Mouse (Mus musculus): ENCODE data around the gene Hist1h2ak. TPM values are rescaled to one million over a fixed set of nuclear protein-coding genes. Genes with fewer than 3 reads are reported as not detected.

The Hist1h2ak gene
- polyA plus RNA-seq, 1 experiment from 2014 or later: 11.4 TPM

Small RNA genes lying within 50 kb of the gene (microRNA-seq; reads per million reads assigned to microRNA genes)
- not detected for gene Gm44346
- not detected for gene Gm44357
- not detected for gene Gm44367
- gene Gm44454: not detected

Other genes with a start within 250 kb of the Hist1h2ak start
- gene Zkscan8, start 222.7 kb downstream of the Hist1h2ak start, polyA plus RNA-seq (2016; fragmentation: Nextera tagmentation; extraction: Ambion mirVana): 6.6 and 6.8 TPM in 2 replicates
- gene Olfr1366, start 211.0 kb downstream of the Hist1h2ak start, polyA plus RNA-seq (2016; fragmentation: Nextera tagmentation; extraction: Ambion mirVana): 0.06 and 0.10 TPM in 2 replicates
- 0.04 and 0.05 TPM in 2 replicates for gene Olfr1535, start 193.9 kb downstream of the Hist1h2ak start, polyA plus RNA-seq (2016; fragmentation: Nextera tagmentation; extraction: Ambion mirVana)
- gene Olfr1364, start 172.1 kb downstream of the Hist1h2ak start, polyA plus RNA-seq (2016; fragmentation: Nextera tagmentation; extraction: Ambion mirVana): not detected in 2 replicates
- gene Olfr1362, start 139.8 kb downstream of the Hist1h2ak start, polyA plus RNA-seq (2016; fragmentation: Nextera tagmentation; extraction: Ambion mirVana): not detected in 2 replicates
- not detected in 2 replicates for gene Olfr11, start 111.3 kb downstream of the Hist1h2ak start, polyA plus RNA-seq (2016; fragmentation: Nextera tagmentation; extraction: Ambion mirVana)
- gene Olfr1361, start 90.4 kb downstream of the Hist1h2ak start, polyA plus RNA-seq (2016; fragmentation: Nextera tagmentation; extraction: Ambion mirVana): not detected in 2 replicates
- gene Olfr1360, start 76.4 kb downstream of the Hist1h2ak start, polyA plus RNA-seq (2016; fragmentation: Nextera tagmentation; extraction: Ambion mirVana): not detected in 2 replicates
- not detected in 2 replicates for gene Olfr1359, start 55.7 kb downstream of the Hist1h2ak start, polyA plus RNA-seq (2016; fragmentation: Nextera tagmentation; extraction: Ambion mirVana)
- gene Hist1h2bl, start 37.7 kb downstream of the Hist1h2ak start, polyA plus RNA-seq (2016; fragmentation: Nextera tagmentation; extraction: Ambion mirVana): 0.91 TPM in 1 of 2 replicates, not detected in the other
- gene Hist1h2ai, start 37.4 kb downstream of the Hist1h2ak start, polyA plus RNA-seq (2016; fragmentation: Nextera tagmentation; extraction: Ambion mirVana): 5.4 and 6.6 TPM in 2 replicates
- gene Hist1h3h, start 36.2 kb downstream of the Hist1h2ak start, polyA plus RNA-seq (2016; fragmentation: Nextera tagmentation; extraction: Ambion mirVana): 2.0 TPM in 2 replicates
- gene Hist1h2bm, start 31.8 kb downstream of the Hist1h2ak start, polyA plus RNA-seq (2016; fragmentation: Nextera tagmentation; extraction: Ambion mirVana): 1.4 and 2.5 TPM in 2 replicates
- 0.31 and 0.68 TPM in 2 replicates for gene Hist1h4j, start 18.8 kb downstream of the Hist1h2ak start, polyA plus RNA-seq (2016; fragmentation: Nextera tagmentation; extraction: Ambion mirVana)
- gene Hist1h4k, start 3.3 kb downstream of the Hist1h2ak start, polyA plus RNA-seq (2016; fragmentation: Nextera tagmentation; extraction: Ambion mirVana): 0.80 TPM in 1 of 2 replicates, not detected in the other
- gene Hist1h2bn, start 296 bp upstream of the Hist1h2ak start, polyA plus RNA-seq (2016; fragmentation: Nextera tagmentation; extraction: Ambion mirVana): 1.1 and 2.1 TPM in 2 replicates
- 12.4 and 12.5 TPM in 2 replicates for gene Hist1h1b, start 26.8 kb upstream of the Hist1h2ak start, polyA plus RNA-seq (2016; fragmentation: Nextera tagmentation; extraction: Ambion mirVana)
- gene Hist1h3i, start 29.5 kb upstream of the Hist1h2ak start, polyA plus RNA-seq (2016; fragmentation: Nextera tagmentation; extraction: Ambion mirVana): 54.7 and 68.0 TPM in 2 replicates
- gene Hist1h2an, start 33.4 kb upstream of the Hist1h2ak start, polyA plus RNA-seq (2016; fragmentation: Nextera tagmentation; extraction: Ambion mirVana): 1.3 and 6.2 TPM in 2 replicates
- 1.3 and 1.4 TPM in 2 replicates for gene Hist1h2bp, start 33.6 kb upstream of the Hist1h2ak start, polyA plus RNA-seq (2016; fragmentation: Nextera tagmentation; extraction: Ambion mirVana)
- 8.4 and 12.7 TPM in 2 replicates for gene Hist1h2bq, start 56.4 kb upstream of the Hist1h2ak start, polyA plus RNA-seq (2016; fragmentation: Nextera tagmentation; extraction: Ambion mirVana)
- gene Hist1h2ao, start 56.6 kb upstream of the Hist1h2ak start, polyA plus RNA-seq (2016; fragmentation: Nextera tagmentation; extraction: Ambion mirVana): 2.6 TPM in 1 of 2 replicates, not detected in the other
- gene Hist1h4m, start 57.9 kb upstream of the Hist1h2ak start, polyA plus RNA-seq (2016; fragmentation: Nextera tagmentation; extraction: Ambion mirVana): not detected in 2 replicates
- gene Hist1h4n, start 78.4 kb upstream of the Hist1h2ak start, polyA plus RNA-seq (2016; fragmentation: Nextera tagmentation; extraction: Ambion mirVana): 8.4 and 15.5 TPM in 2 replicates
- 2,122 and 2,141 TPM in 2 replicates for gene Hist1h2ap, start 79.7 kb upstream of the Hist1h2ak start, polyA plus RNA-seq (2016; fragmentation: Nextera tagmentation; extraction: Ambion mirVana)
- 8.1 and 12.8 TPM in 2 replicates for gene Hist1h2br, start 79.9 kb upstream of the Hist1h2ak start, polyA plus RNA-seq (2016; fragmentation: Nextera tagmentation; extraction: Ambion mirVana)
- gene Zfp184, start 191.3 kb upstream of the Hist1h2ak start, polyA plus RNA-seq (2016; fragmentation: Nextera tagmentation; extraction: Ambion mirVana): 7.5 and 8.3 TPM in 2 replicates
- gene Pom121l2, start 227.4 kb upstream of the Hist1h2ak start, polyA plus RNA-seq (2016; fragmentation: Nextera tagmentation; extraction: Ambion mirVana): 0.13 and 0.14 TPM in 2 replicates